Mouse (Mus musculus) kidney, postnatal 0 days (tissue): Measurements from ENCODE around the gene Cntnap2. TPM values are rescaled to one million over a fixed set of nuclear protein-coding genes. Genes with fewer than 3 reads are reported as not detected.
A peak's percentile ranks its signal among the peaks of the same experiment; 100 is the strongest.

Experiments
- ATAC-seq: fragments of 200-750 bp; cut with Nextera tagmentation; replicated peaks from 2 replicates; pipeline ENCODE4 v1.8.0; 2017; ENCODE audit warnings: low read depth, moderate number of reproducible peaks, moderate TSS enrichment, moderate library complexity; ENCODE audit not compliant: low FRiP score
- DNase-seq: peaks from one replicate; pipeline ENCODE4 v3.0.0-alpha.2; 2016; ENCODE audit warnings: low spot score
- H3K27ac ChIP-seq: fragments of 300-500 bp; sonication (generic); 2 replicates; pipeline ENCODE4 v1.5.1; 2014; ENCODE audit warnings: mild to moderate bottlenecking
- H3K27me3 ChIP-seq: fragments of 300-500 bp; sonication (generic); 2 replicates; pipeline ENCODE4 v1.6.1; 2014; ENCODE audit warnings: low read length, mixed read lengths; ENCODE audit not compliant: insufficient read depth
- H3K36me3 ChIP-seq: fragments of 300-500 bp; sonication (generic); 2 replicates; pipeline ENCODE4 v1.6.1; 2014; ENCODE audit warnings: low read length, mixed read lengths; ENCODE audit not compliant: insufficient read depth
- H3K4me1 ChIP-seq: fragments of 300-500 bp; sonication (generic); replicated peaks from 2 replicates; pipeline ENCODE4 v1.6.1; 2014; ENCODE audit warnings: antibody characterized with exemption, low read length, mixed read lengths; ENCODE audit not compliant: insufficient read depth
- H3K4me2 ChIP-seq: fragments of 300-500 bp; sonication (generic); 2 replicates; pipeline ENCODE4 v1.6.1; 2014; ENCODE audit warnings: mild to moderate bottlenecking, low read length, moderate library complexity, mixed read lengths
- H3K4me3 ChIP-seq: fragments of 300-500 bp; sonication (generic); replicated peaks from 2 replicates; pipeline ENCODE4 v1.5.1; 2014; ENCODE audit warnings: low read depth, low read length
- H3K9ac ChIP-seq: fragments of 300-500 bp; sonication (generic); 2 replicates; pipeline ENCODE4 v1.6.1; 2014; ENCODE audit warnings: low read depth, low read length
- H3K9me3 ChIP-seq: fragments of 300-500 bp; sonication (generic); replicated peaks from 2 replicates; pipeline ENCODE4 v1.6.1; 2016; ENCODE audit warnings: low read length, inconsistent platforms, mixed read lengths
- CTCF ChIP-seq: IDR thresholded peaks from 2 replicates; pipeline ENCODE4 v1.5.1; 2016; ENCODE audit warnings: antibody characterized with exemption, low read depth, mild to moderate bottlenecking, moderate library complexity
- WGBS: fragments of 180-500 bp; shearing (Covaris S2); extraction: QIAGEN DNeasy Blood & Tissue Kit; methylation state at CpG from one replicate; pipeline ENCODE4 v1.1.7; 2014; 5-methylcytosine and 5-hydroxymethylcytosine counted together
- polyA plus RNA-seq: library from polyadenylated mRNA; unstranded; fragments of >200 nt; fragmentation: Nextera tagmentation; extraction: Ambion mirVana; gene quantifications from 2 replicates; pipeline ENCODE4 v1.2.1, GENCODE M21; 2015

Gene Cntnap2
- polyA plus RNA-seq, 1 experiment from 2014 or later = 2.8 TPM

GRCm38 (mm10) chr6:47255270-47255669 is 2196.1 kb downstream of the Cntnap2 start:
- 83% methylated on average over 2 of the region's 2 CpGs for WGBS
- Histone ChIP-seq H3K9me3 (no peaks in the 10 kb centered on the region), H3K27me3 (no peaks in the 10 kb centered on the region), H3K4me1 (no peaks in the 10 kb centered on the region), H3K4me3 (no peak overlapping the region), H3K4me2 (no peak overlapping the region), H3K27ac (no peak overlapping the region), H3K36me3 (no peaks in the 10 kb centered on the region), H3K9ac (no peak overlapping the region)
- DNase-seq = no peak
- ATAC-seq = no peak
- TF ChIP-seq CTCF = 0 out of 2 replicates have a peak, but pooled peaks have one; percentile 18

GRCm38 (mm10) chr6:47256227-47256887 is 2197.2 kb downstream of the Cntnap2 start:
- Histone ChIP-seq H3K4me1 (no peaks in the 10 kb centered on the region), H3K36me3 (no peaks in the 10 kb centered on the region), H3K27ac (no peak overlapping the region), H3K9me3 (no peaks in the 10 kb centered on the region), H3K4me2 (no peak overlapping the region), H3K4me3 (no peak overlapping the region), H3K27me3 (no peaks in the 10 kb centered on the region), H3K9ac (no peak overlapping the region)
- ATAC-seq = no peak
- WGBS = 72% methylated on average over 4 of the region's 4 CpGs
- no peak for DNase-seq
- TF ChIP-seq CTCF = no peak

GRCm38 (mm10) chr6:47256918-47257506 is 2197.9 kb downstream of the Cntnap2 start:
- no peak overlapping the region for H3K27ac ChIP-seq
- no peak overlapping the region for H3K4me2 ChIP-seq
- H3K36me3 ChIP-seq = no peaks in the 10 kb centered on the region
- no peak overlapping the region for H3K9ac ChIP-seq
- WGBS = 6% methylated on average over 3 of the region's 3 CpGs
- ATAC-seq (no peak), DNase-seq (no peak)
- TF ChIP-seq CTCF = no peak
- no peaks in the 10 kb centered on the region for H3K27me3 ChIP-seq
- no peaks in the 10 kb centered on the region for H3K9me3 ChIP-seq
- H3K4me3 ChIP-seq = no peak overlapping the region
- no peaks in the 10 kb centered on the region for H3K4me1 ChIP-seq

GRCm38 (mm10) chr6:47259626-47260114 is 2200.5 kb downstream of the Cntnap2 start:
- DNase-seq = no peak
- Histone ChIP-seq H3K4me3 (no peak overlapping the region), H3K27ac (no peak overlapping the region), H3K4me1 (no peaks in the 10 kb centered on the region), H3K9ac (no peak overlapping the region), H3K36me3 (no peaks in the 10 kb centered on the region), H3K4me2 (no peak overlapping the region), H3K27me3 (no peaks in the 10 kb centered on the region), H3K9me3 (no peaks in the 10 kb centered on the region)
- 29% methylated on average over 3 of the region's 3 CpGs for WGBS
- no peak for ATAC-seq
- TF ChIP-seq CTCF = no peak

- no peak overlapping the region for H3K27ac ChIP-seq
- no peak overlapping the region for H3K9ac ChIP-seq
- H3K4me2 ChIP-seq = no peak overlapping the region
- DNase-seq (no peak), ATAC-seq (no peak)
- TF ChIP-seq CTCF = no peak
- no peaks in the 10 kb centered on the region for H3K27me3 ChIP-seq
- no peak overlapping the region for H3K4me3 ChIP-seq
- no peaks in the 10 kb centered on the region for H3K9me3 ChIP-seq
- no peaks in the 10 kb centered on the region for H3K4me1 ChIP-seq
- no peaks in the 10 kb centered on the region for H3K36me3 ChIP-seq
- WGBS = 63% methylated on average over 3 of the region's 3 CpGs
These were observed 2208.1 kb downstream of the Cntnap2 start for GRCm38 (mm10) chr6:47267236-47267635.

- TF ChIP-seq CTCF = no peak
- Histone ChIP-seq H3K4me1 (no peaks in the 10 kb centered on the region), H3K27ac (no peak overlapping the region), H3K36me3 (no peaks in the 10 kb centered on the region), H3K9me3 (no peaks in the 10 kb centered on the region), H3K9ac (no peak overlapping the region), H3K27me3 (no peaks in the 10 kb centered on the region), H3K4me2 (no peak overlapping the region), H3K4me3 (no peak overlapping the region)
- DNase-seq (no peak), ATAC-seq (no peak)
- WGBS = 76% methylated on average over 3 of the region's 3 CpGs
These were observed 2210.3 kb downstream of the Cntnap2 start for GRCm38 (mm10) chr6:47269455-47269854.

- Histone ChIP-seq H3K4me2 (no peak overlapping the region), H3K9me3 (no peaks in the 10 kb centered on the region), H3K27ac (no peak overlapping the region), H3K9ac (no peak overlapping the region), H3K27me3 (no peaks in the 10 kb centered on the region), H3K36me3 (no peaks in the 10 kb centered on the region), H3K4me3 (no peak overlapping the region), H3K4me1 (no peaks in the 10 kb centered on the region)
- WGBS = 96% methylated on average over 3 of the region's 3 CpGs
- no peak for DNase-seq
- no peak for TF ChIP-seq CTCF
- ATAC-seq = no peak
These were observed 2212.4 kb downstream of the Cntnap2 start for GRCm38 (mm10) chr6:47271576-47271975.
